Mouse (Mus musculus) kidney, adult 2 months (tissue): Measurements from ENCODE around the gene Olfr250.

Experiments used
- CTCF ChIP-seq: fragments of 200-500 bp; conservative IDR thresholded peaks from 2 replicates; pipeline ENCODE4 v1.5.1; 2011; ENCODE audit warnings: low read depth, mild to moderate bottlenecking, control low read depth, low read length, moderate library complexity, mixed read lengths; ENCODE audit not compliant: insufficient read depth, insufficient read length
- POLR2A ChIP-seq: fragments of 200-500 bp; IDR thresholded peaks from one replicate; pipeline ENCODE4 v1.6.1; 2011; ENCODE audit warnings: low read depth, low read length, control low read depth

DNA sequence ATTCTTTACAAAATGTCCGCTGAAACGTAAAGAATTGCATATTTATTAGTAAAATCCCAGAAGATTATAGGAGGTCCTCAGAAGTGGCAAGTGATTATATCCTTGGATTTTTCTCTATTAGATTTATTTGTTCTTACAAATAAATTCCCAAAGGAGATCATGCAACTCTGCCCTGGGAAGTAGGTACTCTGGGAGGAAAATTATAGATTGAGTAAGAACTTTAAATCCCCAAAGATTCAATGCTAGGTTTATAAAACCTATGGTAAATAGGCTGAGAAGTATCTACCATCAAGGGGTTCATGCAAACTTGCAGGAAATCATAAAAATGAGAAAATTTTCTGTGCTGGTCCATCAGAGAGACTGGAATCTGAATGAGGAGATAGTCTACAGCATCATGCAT is at the start of gene Olfr250:
- TF ChIP-seq CTCF (no peak), POLR2A (no peak)
